Mouse (Mus musculus) lung, embryonic 14.5 days (tissue): ENCODE measurements around the gene Olfr1348. TPM values are rescaled to one million over a fixed set of nuclear protein-coding genes. Genes with fewer than 3 reads are reported as not detected.
A peak's percentile ranks its signal among the peaks of the same experiment; 100 is the strongest.

Source experiments
- ATAC-seq: fragments of 200-750 bp; cut with Nextera tagmentation; 2 replicates; pipeline ENCODE4 v1.8.0; 2017; ENCODE audit warnings: mild to moderate bottlenecking, moderate TSS enrichment, moderate library complexity; ENCODE audit not compliant: insufficient read depth
- DNase-seq: peaks from one replicate; pipeline ENCODE4 v3.0.0-alpha.2; 2015
- H3K27ac ChIP-seq: fragments of 300-500 bp; sonication (generic); 2 replicates; pipeline ENCODE4 v1.5.1; 2014; ENCODE audit warnings: low read depth, mild to moderate bottlenecking, moderate library complexity
- H3K27me3 ChIP-seq: fragments of 300-500 bp; sonication (generic); 2 replicates; pipeline ENCODE4 v1.6.1; 2014; ENCODE audit warnings: low read length, control low read depth; ENCODE audit not compliant: insufficient read depth
- H3K36me3 ChIP-seq: fragments of 300-500 bp; sonication (generic); 2 replicates; pipeline ENCODE4 v1.6.1; 2014; ENCODE audit warnings: control low read depth; ENCODE audit not compliant: insufficient read depth
- H3K4me1 ChIP-seq: fragments of 300-500 bp; sonication (generic); 2 replicates; pipeline ENCODE4 v1.6.1; 2014; ENCODE audit warnings: antibody characterized with exemption, control low read depth; ENCODE audit not compliant: insufficient read depth
- H3K4me2 ChIP-seq: fragments of 300-500 bp; sonication (generic); 2 replicates; pipeline ENCODE4 v1.6.1; 2014; ENCODE audit warnings: mild to moderate bottlenecking
- H3K4me3 ChIP-seq: fragments of 300-500 bp; sonication (generic); 2 replicates; pipeline ENCODE4 v1.5.1; 2014; ENCODE audit warnings: low read depth, low read length
- H3K9ac ChIP-seq: fragments of 300-500 bp; sonication (generic); 2 replicates; pipeline ENCODE4 v1.6.1; 2014
- H3K9me3 ChIP-seq: fragments of 300-500 bp; sonication (generic); 2 replicates; pipeline ENCODE4 v1.6.1; 2016; ENCODE audit warnings: low read depth, low read length, control low read depth
- CTCF ChIP-seq: IDR thresholded peaks from 2 replicates; pipeline ENCODE4 v1.5.1; 2016; ENCODE audit warnings: antibody characterized with exemption, low read depth
- WGBS: fragments of 180-500 bp; shearing (Covaris S2); extraction: QIAGEN DNeasy Blood & Tissue Kit; methylation state at CpG from one replicate; pipeline ENCODE4 v1.1.7; 2014; 5-methylcytosine and 5-hydroxymethylcytosine counted together
- polyA plus RNA-seq: library from polyadenylated mRNA; unstranded; fragments of >200 nt; fragmentation: Nextera tagmentation; extraction: Ambion mirVana; gene quantifications from 2 replicates; pipeline ENCODE4 v1.2.1, GENCODE M21; 2014

Gene Olfr1348
- polyA plus RNA-seq, 1 experiment from 2014 or later = not detected

- DNase-seq (no peak), ATAC-seq (no peak)
- H3K27me3 ChIP-seq = no peaks in the 10 kb centered on the region
- H3K4me2 ChIP-seq = no peak within 1 kb of the TSS
- H3K27ac ChIP-seq = no peak within 1 kb of the TSS
- no peaks in the 10 kb centered on the region for H3K4me1 ChIP-seq
- no peak for TF ChIP-seq CTCF
- H3K4me3 ChIP-seq = no peak within 1 kb of the TSS
- no peaks in the 10 kb centered on the region for H3K36me3 ChIP-seq
- H3K9me3 ChIP-seq = no peaks in the 10 kb centered on the region
- no peak within 1 kb of the TSS for H3K9ac ChIP-seq
Measured at GRCm38 (mm10) chr7:6466951-6467350, 41.6 kb downstream of the Olfr1348 start, which contains the start of gene Olfr1346. TSS of gene Olfr1346 (plus strand) at chr7:6467101.

GRCm38 (mm10) chr7:6456399-6456798, 52.1 kb downstream of the Olfr1348 start:
- no peaks in the 10 kb centered on the region for H3K4me1 ChIP-seq
- no peak overlapping the region for H3K4me3 ChIP-seq
- 34% methylated on average over 3 of the region's 3 CpGs for WGBS
- H3K9me3 ChIP-seq = no peaks in the 10 kb centered on the region
- H3K36me3 ChIP-seq = no peaks in the 10 kb centered on the region
- no peak overlapping the region for H3K9ac ChIP-seq
- ATAC-seq (no peak), DNase-seq (peak; percentile 42)
- no peak for TF ChIP-seq CTCF
- no peaks in the 10 kb centered on the region for H3K27me3 ChIP-seq
- no peak overlapping the region for H3K27ac ChIP-seq
- no peak overlapping the region for H3K4me2 ChIP-seq

GRCm38 (mm10) chr7:6455868-6456267, 52.7 kb downstream of the Olfr1348 start, which contains the start of gene Olfr1336:
TSS of gene Olfr1336 (plus strand) at chr7:6456168.
- Histone ChIP-seq H3K4me3 (no peak within 1 kb of the TSS), H3K9ac (no peak within 1 kb of the TSS), H3K9me3 (no peaks in the 10 kb centered on the region), H3K36me3 (no peaks in the 10 kb centered on the region), H3K4me1 (no peaks in the 10 kb centered on the region), H3K27ac (no peak within 1 kb of the TSS), H3K4me2 (no peak within 1 kb of the TSS), H3K27me3 (no peaks in the 10 kb centered on the region)
- no peak for TF ChIP-seq CTCF
- DNase-seq = no peak
- no peak for ATAC-seq

Other genes with a start within 250 kb of the Olfr1348 start
- 5.8 and 6.0 TPM in 2 replicates for gene Zfp667, start 222.2 kb downstream of the Olfr1348 start, polyA plus RNA-seq
- gene Zfp583, start 177.5 kb downstream of the Olfr1348 start, polyA plus RNA-seq = 5.3 and 6.6 TPM in 2 replicates
- gene Gm3854, start 165.0 kb downstream of the Olfr1348 start, polyA plus RNA-seq = 1.2 and 1.6 TPM in 2 replicates
- gene Zfp78, start 145.5 kb downstream of the Olfr1348 start, polyA plus RNA-seq = 2.1 and 2.7 TPM in 2 replicates
- 9.6 and 11.9 TPM in 2 replicates for gene Zfp28, start 125.5 kb downstream of the Olfr1348 start, polyA plus RNA-seq
- 0.22 and 0.61 TPM in 2 replicates for gene Smim17, start 110.0 kb downstream of the Olfr1348 start, polyA plus RNA-seq
- gene Gm20715, start 98.5 kb downstream of the Olfr1348 start, polyA plus RNA-seq = not detected in 2 replicates
- gene Olfr1344, start 70.1 kb downstream of the Olfr1348 start, polyA plus RNA-seq = not detected in 2 replicates
- gene Olfr1336, start 52.6 kb downstream of the Olfr1348 start, polyA plus RNA-seq = not detected in 2 replicates
- not detected in 2 replicates for gene Olfr1346, start 41.6 kb downstream of the Olfr1348 start, polyA plus RNA-seq
- not detected in 2 replicates for gene Olfr5, start 21.8 kb downstream of the Olfr1348 start, polyA plus RNA-seq
- gene Olfr1347, start 9.0 kb downstream of the Olfr1348 start, polyA plus RNA-seq = not detected in 2 replicates
- gene Olfr1349, start 14.2 kb upstream of the Olfr1348 start, polyA plus RNA-seq = not detected in 2 replicates
- gene Olfr1350, start 56.1 kb upstream of the Olfr1348 start, polyA plus RNA-seq = not detected in 2 replicates
- 3.2 and 3.6 TPM in 2 replicates for gene Zim1, start 187.7 kb upstream of the Olfr1348 start, polyA plus RNA-seq
- 173 and 179 TPM in 2 replicates for gene Peg3, start 221.7 kb upstream of the Olfr1348 start, polyA plus RNA-seq
- gene Usp29, start 221.8 kb upstream of the Olfr1348 start, polyA plus RNA-seq = 5.8 and 6.2 TPM in 2 replicates